Comparison of ENCODE assay signal across 20 mouse cellular contexts in the genomic region with DNA sequence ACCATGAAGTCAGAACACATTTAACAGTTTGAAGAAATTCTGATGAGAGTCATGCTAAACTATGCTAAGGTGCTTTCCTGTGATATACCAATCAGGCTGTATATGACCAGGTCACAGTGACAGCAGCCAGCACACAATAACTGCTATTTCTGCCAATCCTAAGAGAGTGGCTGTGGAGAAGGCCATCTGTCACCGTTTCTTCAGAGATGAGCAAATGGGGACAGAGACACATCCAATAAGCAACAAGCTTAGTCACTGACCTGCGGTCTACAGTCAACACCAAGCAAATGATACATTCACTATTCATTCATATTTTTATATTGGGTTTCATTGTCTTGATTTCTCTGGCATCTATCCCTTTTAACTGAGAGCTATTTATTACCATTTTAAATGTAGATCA.
DNase-seq lines count a peak whose midpoint lies in the region; ATAC-seq and TF ChIP-seq lines count a peak whose summit lies in the region.
"Had no signal": no experiment of that assay in that cellular context is flagged by ENCODE, and none has a peak within 500 bp of the region (broad histone marks: within the 10 kb centered on the region; RNA-seq: fewer than 3 reads in every experiment).

No protein-coding gene starts in this region.

- no peaks in the 10 kb centered on the region; the same call in 1 of the 2 replicates for H3K36me3 ChIP-seq in hindbrain, postnatal 0 days (ENCODE audit: insufficient read depth, low read length)
- H3K36me3 ChIP-seq in hindbrain, embryonic 11.5 days (ENCODE audit: control insufficient read depth, insufficient read depth, low read length) = no peaks in the 10 kb centered on the region
- H3K36me3 ChIP-seq: embryonic facial prominence, embryonic 13.5 days; intestine, embryonic 15.5 days; midbrain, embryonic 10.5 days had no signal

- no peak overlapping the region for H3K4me3 ChIP-seq in hindbrain, postnatal 0 days (ENCODE audit: low read length)
- H3K4me3 ChIP-seq in hindbrain, embryonic 11.5 days (ENCODE audit: low read depth, low read length) = no peak overlapping the region
- H3K4me3 ChIP-seq: embryonic facial prominence, embryonic 13.5 days; erythroblast, embryonic 14.5 days; forebrain, embryonic 12.5 days; heart, adult 2 months; intestine, embryonic 15.5 days; midbrain, embryonic 10.5 days had no signal

- no peak overlapping the region for H3K9ac ChIP-seq in hindbrain, postnatal 0 days (replicated peaks; ENCODE audit: low read length)
- no peak overlapping the region for H3K9ac ChIP-seq in hindbrain, embryonic 11.5 days (ENCODE audit: low read depth, low read length)
- H3K9ac ChIP-seq: embryonic facial prominence, embryonic 13.5 days; forebrain, embryonic 12.5 days; hindbrain, embryonic 14.5 days; intestine, embryonic 15.5 days had no signal

- no peaks in the 10 kb centered on the region for H3K9me3 ChIP-seq in hindbrain, postnatal 0 days (ENCODE audit: low read length)
- H3K9me3 ChIP-seq in hindbrain, embryonic 11.5 days (ENCODE audit: control insufficient read depth, low read length) = no peaks in the 10 kb centered on the region
- H3K9me3 ChIP-seq: embryonic facial prominence, embryonic 13.5 days; forebrain, embryonic 12.5 days; intestine, embryonic 15.5 days; midbrain, embryonic 10.5 days had no signal

- peak; percentile 45 for DNase-seq in hindbrain, postnatal 0 days (ENCODE audit: low spot score)
- no peak for DNase-seq in hindbrain, embryonic 11.5 days (ENCODE audit: low spot score)
- DNase-seq in cerebellum, adult 11-12 months = peak; percentile 85
- DNase-seq in cerebellum, postnatal 10 days = peak; percentile 75 to 77
- peak; percentile 13 for DNase-seq in retina, postnatal 1 day
- DNase-seq in lung, postnatal 4 days = no peak
- no peak for DNase-seq in thymus, postnatal 0 days (ENCODE audit: low spot score)
- DNase-seq: adrenal gland, adult 2 months; gastrocnemius, postnatal 25 days; heart, adult 2 months; kidney, adult 8-10 months; kidney, postnatal 14 days; thymus, adult 18-20 months had no signal

- no peak for TF ChIP-seq CTCF in hindbrain, postnatal 0 days (IDR thresholded peaks at IDR 0.05; ENCODE audit: low read depth)

- ATAC-seq in hindbrain, postnatal 0 days = peak; percentile 77
- no peak for ATAC-seq in hindbrain, embryonic 11.5 days (ENCODE audit: low FRiP score)
- ATAC-seq: intestine, embryonic 15.5 days had no signal

- H3K4me2 ChIP-seq in hindbrain, postnatal 0 days (ENCODE audit: low read depth, low read length) = no peak overlapping the region
- no peak overlapping the region for H3K4me2 ChIP-seq in hindbrain, embryonic 11.5 days (replicated peaks; ENCODE audit: low read depth, low read length)
- H3K4me2 ChIP-seq: embryonic facial prominence, embryonic 13.5 days; forebrain, embryonic 12.5 days; hindbrain, embryonic 14.5 days; intestine, embryonic 15.5 days had no signal

- 80% methylated on average over 2 of the region's 2 CpGs for WGBS in hindbrain, postnatal 0 days
- whole genome bisulfite sequencing in hindbrain, embryonic 11.5 days = 90% methylated on average over 2 of the region's 2 CpGs

- H3K27ac ChIP-seq in hindbrain, postnatal 0 days = no peak overlapping the region
- no peak overlapping the region for H3K27ac ChIP-seq in hindbrain, embryonic 11.5 days (ENCODE audit: low read depth, low read length)
- H3K27ac ChIP-seq: embryonic facial prominence, embryonic 13.5 days; forebrain, embryonic 12.5 days; heart, adult 2 months; hindbrain, embryonic 14.5 days; intestine, embryonic 15.5 days; macrophage; midbrain, embryonic 10.5 days had no signal

- no peaks in the 10 kb centered on the region for H3K27me3 ChIP-seq in hindbrain, postnatal 0 days (ENCODE audit: insufficient read depth, low read length)
- no peaks in the 10 kb centered on the region for H3K27me3 ChIP-seq in hindbrain, embryonic 11.5 days (ENCODE audit: control insufficient read depth, insufficient read depth, low read length)
- H3K27me3 ChIP-seq: embryonic facial prominence, embryonic 13.5 days; forebrain, embryonic 12.5 days; intestine, embryonic 15.5 days had no signal

- no peaks in the 10 kb centered on the region for H3K4me1 ChIP-seq in hindbrain, postnatal 0 days (ENCODE audit: insufficient read depth, low read length)
- H3K4me1 ChIP-seq in hindbrain, embryonic 11.5 days (replicated peaks; ENCODE audit: control insufficient read depth, insufficient read depth, low read length) = no peaks in the 10 kb centered on the region
- H3K4me1 ChIP-seq: embryonic facial prominence, embryonic 13.5 days; intestine, embryonic 15.5 days had no signal

Comparison
In these comparisons a context has a peak if more than half of its experiments do, and no peak if none do; other contexts are left out.
1. DNase-seq: peak in hindbrain, postnatal 0 days (single experiment), cerebellum, adult 11-12 months (single experiment), cerebellum, postnatal 10 days (2 of 2) and retina, postnatal 1 day (single experiment); none in hindbrain, embryonic 11.5 days (single experiment), lung, postnatal 4 days (0 of 2) and thymus, postnatal 0 days (single experiment).